Mouse (Mus musculus): ENCODE measurements around the gene Ccm2l.

GRCm38 (mm10) chr2:153049288-153049996 is 16.3 kb upstream of the Ccm2l start:
- TF ChIP-seq TCF12 (IDR thresholded peaks at IDR 0.05; ENCODE audit: low read depth, low read length) (no peak), POLR2A (IDR thresholded peaks at IDR 0.05; ENCODE audit: control insufficient read depth in 1 of 2, insufficient read depth in 1 of 2, low read depth in 1 of 2, low read length in 2 of 2, poor library complexity in 1 of 2) (no peak), EP300 (IDR thresholded peaks at IDR 0.05; ENCODE audit: low read depth in 1 of 2, low read length in 2 of 2) (no peak), ETS1 (IDR thresholded peaks at IDR 0.05; ENCODE audit: low read depth, low read length) (no peak), CTCF (IDR thresholded peaks at IDR 0.05 in 2 of 3, conservative IDR thresholded peaks at IDR 0.05 in 1 of 3; ENCODE audit: control insufficient read depth in 1 of 3, insufficient read depth in 1 of 3, low read depth in 2 of 3, low read length in 3 of 3, poor library complexity in 1 of 3, severe bottlenecking in 1 of 3) (no peak), MAX (IDR thresholded peaks at IDR 0.05; ENCODE audit: low read length) (no peak), BHLHE40 (IDR thresholded peaks at IDR 0.05; ENCODE audit: borderline replicate concordance, low read depth, low read length) (no peak), MAFK (IDR thresholded peaks at IDR 0.05; ENCODE audit: borderline replicate concordance, low read depth, low read length) (no peak), CHD2 (IDR thresholded peaks at IDR 0.05; ENCODE audit: low read length) (no peak)
